Mouse (Mus musculus): Measurements from ENCODE around the gene Zdhhc14.

DNA sequence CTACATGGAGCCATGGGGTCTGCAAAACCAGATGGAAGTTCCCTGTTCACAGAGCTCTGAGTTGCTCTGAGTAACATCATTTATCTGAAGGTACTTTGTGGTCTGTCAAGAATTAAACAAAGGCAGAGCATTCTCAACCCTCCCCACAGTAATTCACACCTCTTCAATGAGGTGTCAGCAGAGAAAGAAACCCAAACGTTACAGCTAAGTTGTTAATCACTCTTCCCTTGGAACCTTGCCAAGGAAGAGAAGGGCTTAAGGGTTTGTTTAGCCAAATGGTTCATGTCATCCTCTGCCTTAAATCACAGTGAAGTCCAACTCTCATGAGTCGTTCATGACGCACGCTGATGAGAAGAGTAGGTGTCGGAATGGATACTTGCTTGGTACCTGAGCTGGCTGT lies 75.6 kb downstream of the Zdhhc14 start:
- TF ChIP-seq MYOD1 (IDR thresholded peaks at IDR 0.05; ENCODE audit: control insufficient read depth, insufficient read length, low read depth) = no peak
- no peak for TF ChIP-seq CTCF (IDR thresholded peaks at IDR 0.05; ENCODE audit: control insufficient read depth, insufficient read depth, insufficient read length)
- TF ChIP-seq MAX (IDR thresholded peaks at IDR 0.05) = no peak
- no peak for TF ChIP-seq USF1 (IDR thresholded peaks at IDR 0.05; ENCODE audit: low read depth)
- no peak for TF ChIP-seq MYOG (IDR thresholded peaks at IDR 0.05; ENCODE audit: control insufficient read depth, extremely low read depth, insufficient read length)
- no peak for TF ChIP-seq CEBPB (IDR thresholded peaks at IDR 0.05; ENCODE audit: low read depth)
- no peak for TF ChIP-seq FOSL1 (IDR thresholded peaks at IDR 0.05; ENCODE audit: insufficient read depth, low read length, poor library complexity, severe bottlenecking)

All from C2C12 (cell line).